Mouse (Mus musculus) spleen, adult 2 months (tissue): Measurements from ENCODE around the gene 1700012B09Rik.

Experiments used
- CTCF ChIP-seq: fragments of 200-500 bp; IDR thresholded peaks from 2 replicates; pipeline ENCODE4 v1.5.1; 2011; ENCODE audit warnings: mild to moderate bottlenecking, inconsistent platforms; ENCODE audit not compliant: insufficient read depth, insufficient read length, insufficient replicate concordance; ENCODE audit errors: extremely low read depth
- POLR2A ChIP-seq: fragments of 200-500 bp; IDR thresholded peaks from 2 replicates; pipeline ENCODE4 v1.6.1; 2011; ENCODE audit warnings: low read depth, low read length, inconsistent platforms

DNA sequence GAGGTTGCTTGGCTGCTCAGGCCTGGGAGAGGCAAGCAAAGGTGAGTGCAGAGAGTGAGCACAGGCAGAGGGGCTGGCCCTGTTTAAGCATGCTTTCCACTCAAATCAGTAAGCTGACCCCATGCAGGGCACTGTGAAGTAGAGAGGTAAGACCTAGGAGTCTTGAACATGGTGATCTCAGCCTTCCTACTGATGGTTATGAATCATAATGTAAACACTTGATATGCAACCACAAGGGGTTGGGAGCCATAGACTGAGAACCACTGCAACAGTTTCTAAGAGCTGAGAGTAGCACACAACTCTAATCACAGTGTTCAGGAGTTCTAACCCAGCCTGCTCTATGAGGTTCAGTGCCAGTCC, 52.5 kb downstream of the 1700012B09Rik start:
- TF ChIP-seq CTCF (no peak), POLR2A (no peak)
